Mouse (Mus musculus) heart, postnatal 25 days (tissue): ENCODE measurements around the gene Gnptab. TPM values are rescaled to one million over a fixed set of nuclear protein-coding genes. Genes with fewer than 3 reads are reported as not detected.
"Not testable (repeated sequence)": the region's sequence is repeated elsewhere in the genome, so short reads cannot be mapped to it uniquely, and the experiment has no call there.

Experiments
- DNase-seq: peaks from one replicate; pipeline ENCODE4 v3.0.0; 2022; ENCODE audit warnings: low spot score
- intact Hi-C: fragments of 180-260 bp; cut with DNase I; formaldehyde crosslinking; loops from one replicate; pipeline ENCODE4 v1.15.1; 2025
- total RNA-seq, 2 experiments: library from RNA; stranded (reverse); gene quantifications; 2 replicates each; pipeline ENCODE4 v1.2.3; 2021

The Gnptab gene
- total RNA-seq, 2 experiments from 2014 or later, result 25.5 to 29.9 TPM

GRCm38 (mm10) chr10:88407875-88408631 is 29.1 kb downstream of the Gnptab start:
- intact Hi-C loops, result no loop called here
- DNase-seq, result no peak

- intact Hi-C loops, result loop anchor here (2.0 kb wide), 1 partner anchor 27 kb away; no protein-coding TSS in a partner anchor
- no peak for DNase-seq
Observed at GRCm38 (mm10) chr10:88409751-88410150, 30.8 kb downstream of the Gnptab start.

- no peak for DNase-seq
- intact Hi-C loops, result no loop called here
Observed at GRCm38 (mm10) chr10:88412290-88412995, 33.5 kb downstream of the Gnptab start.

GRCm38 (mm10) chr10:88417686-88418085 is 38.8 kb downstream of the Gnptab start:
- intact Hi-C loops, result no loop called here
- no peak for DNase-seq

- intact Hi-C loops, result no loop called here
- DNase-seq, result no peak
Observed at GRCm38 (mm10) chr10:88420141-88420541, 41.2 kb downstream of the Gnptab start.

GRCm38 (mm10) chr10:88420655-88421435 is 41.9 kb downstream of the Gnptab start:
- no peak for DNase-seq
- intact Hi-C loops, result no loop called here

GRCm38 (mm10) chr10:88426158-88426816 is 47.4 kb downstream of the Gnptab start:
- intact Hi-C loops, result loop anchor here (1.0 to 5.0 kb wide), 2 partner anchors 50 to 301 kb away; no protein-coding TSS in a partner anchor

GRCm38 (mm10) chr10:88426896-88427295 is 48.0 kb downstream of the Gnptab start:
- DNase-seq, result no peak
- intact Hi-C loops, result loop anchor here (1.0 to 5.0 kb wide), 2 partner anchors 51 to 300 kb away; no protein-coding TSS in a partner anchor

More at GRCm38 (mm10) chr10:88426158-88426816, 47.4 kb downstream of the Gnptab start:
- no peak for DNase-seq

GRCm38 (mm10) chr10:88427998-88428397 is 49.1 kb downstream of the Gnptab start:
- intact Hi-C loops, result loop anchor here (5.0 kb wide), 1 partner anchor 299 kb away; no protein-coding TSS in a partner anchor
- no peak for DNase-seq

GRCm38 (mm10) chr10:88441224-88441623 is 62.3 kb downstream of the Gnptab start:
- intact Hi-C loops, result no loop called here
- DNase-seq, result no peak

GRCm38 (mm10) chr10:88451221-88451620 is 72.3 kb downstream of the Gnptab start:
- no peak for DNase-seq
- intact Hi-C loops, result no loop called here

GRCm38 (mm10) chr10:88451990-88452389 is 73.1 kb downstream of the Gnptab start:
- intact Hi-C loops, result no loop called here

GRCm38 (mm10) chr10:88457816-88458215 is 78.9 kb downstream of the Gnptab start:
- intact Hi-C loops, result no loop called here
- DNase-seq, result no peak

More at GRCm38 (mm10) chr10:88451990-88452389, 73.1 kb downstream of the Gnptab start:
- DNase-seq, result no peak

- intact Hi-C loops, result no loop called here
- no peak for DNase-seq
Observed at GRCm38 (mm10) chr10:88459502-88459992, 80.6 kb downstream of the Gnptab start, which contains the start of gene Sycp3. Gene Sycp3 (plus strand): TSS chr10:88459569.

GRCm38 (mm10) chr10:88460122-88460820 is 81.3 kb downstream of the Gnptab start:
- intact Hi-C loops, result no loop called here
- DNase-seq, result no peak

- DNase-seq, intact Hi-C loops: not testable (repeated sequence)
Observed at GRCm38 (mm10) chr10:88482866-88483265, 103.9 kb downstream of the Gnptab start.

- intact Hi-C loops, result no loop called here
Observed at GRCm38 (mm10) chr10:88488629-88489028, 109.7 kb downstream of the Gnptab start.

GRCm38 (mm10) chr10:88491632-88492031 is 112.7 kb downstream of the Gnptab start:
- intact Hi-C loops, result no loop called here
- no peak for DNase-seq

More at GRCm38 (mm10) chr10:88488629-88489028, 109.7 kb downstream of the Gnptab start:
- DNase-seq, result no peak

GRCm38 (mm10) chr10:88492658-88493057 is 113.7 kb downstream of the Gnptab start:
- intact Hi-C loops, result no loop called here
- DNase-seq, result no peak
